Mouse (Mus musculus) c-Kit-positive CD71-negative TER-119-negative erythroid progenitor cells, embryonic 14.5 days (primary cell): ENCODE data around the gene Msantd2.

Source experiments
- DNase-seq: peaks from one replicate; pipeline ENCODE4 v3.0.0-alpha.2; 2013; ENCODE audit warnings: low read depth

Gene Msantd2

DNA sequence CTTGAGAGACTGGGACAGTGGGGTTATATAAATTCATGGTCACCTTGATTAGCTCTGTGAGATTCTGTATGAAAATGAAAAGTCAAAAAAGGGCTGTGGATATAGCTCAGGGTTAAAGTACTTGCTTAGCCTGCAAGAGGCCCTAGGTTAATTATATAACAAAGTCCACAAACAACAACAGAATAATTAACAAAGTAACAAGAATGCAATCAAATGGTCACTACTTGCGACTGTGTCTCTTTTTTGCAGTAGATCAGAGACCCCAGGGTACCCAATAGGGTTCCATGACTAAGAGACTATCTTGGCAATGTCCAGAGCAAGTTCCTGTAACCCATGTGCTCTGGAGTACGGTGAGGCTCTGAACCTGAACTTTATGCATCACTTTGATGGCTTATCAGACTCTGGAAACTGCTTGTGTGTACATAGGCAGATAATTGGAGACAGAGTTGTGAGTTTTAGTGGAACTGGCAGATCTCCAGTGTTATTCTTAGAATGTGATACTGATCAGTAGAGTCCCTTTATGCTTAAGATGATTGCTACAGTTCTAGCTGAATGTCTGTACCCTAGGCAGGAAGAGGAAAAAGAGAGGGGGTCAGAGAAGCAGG, 80.2 kb downstream of the Msantd2 start:
- DNase-seq, result no peak

GRCm38 (mm10) chr9:37572204-37572876, 83.2 kb downstream of the Msantd2 start:
- no peak for DNase-seq
